8 mouse cellular contexts compared by ENCODE assay signal in the genomic region with DNA sequence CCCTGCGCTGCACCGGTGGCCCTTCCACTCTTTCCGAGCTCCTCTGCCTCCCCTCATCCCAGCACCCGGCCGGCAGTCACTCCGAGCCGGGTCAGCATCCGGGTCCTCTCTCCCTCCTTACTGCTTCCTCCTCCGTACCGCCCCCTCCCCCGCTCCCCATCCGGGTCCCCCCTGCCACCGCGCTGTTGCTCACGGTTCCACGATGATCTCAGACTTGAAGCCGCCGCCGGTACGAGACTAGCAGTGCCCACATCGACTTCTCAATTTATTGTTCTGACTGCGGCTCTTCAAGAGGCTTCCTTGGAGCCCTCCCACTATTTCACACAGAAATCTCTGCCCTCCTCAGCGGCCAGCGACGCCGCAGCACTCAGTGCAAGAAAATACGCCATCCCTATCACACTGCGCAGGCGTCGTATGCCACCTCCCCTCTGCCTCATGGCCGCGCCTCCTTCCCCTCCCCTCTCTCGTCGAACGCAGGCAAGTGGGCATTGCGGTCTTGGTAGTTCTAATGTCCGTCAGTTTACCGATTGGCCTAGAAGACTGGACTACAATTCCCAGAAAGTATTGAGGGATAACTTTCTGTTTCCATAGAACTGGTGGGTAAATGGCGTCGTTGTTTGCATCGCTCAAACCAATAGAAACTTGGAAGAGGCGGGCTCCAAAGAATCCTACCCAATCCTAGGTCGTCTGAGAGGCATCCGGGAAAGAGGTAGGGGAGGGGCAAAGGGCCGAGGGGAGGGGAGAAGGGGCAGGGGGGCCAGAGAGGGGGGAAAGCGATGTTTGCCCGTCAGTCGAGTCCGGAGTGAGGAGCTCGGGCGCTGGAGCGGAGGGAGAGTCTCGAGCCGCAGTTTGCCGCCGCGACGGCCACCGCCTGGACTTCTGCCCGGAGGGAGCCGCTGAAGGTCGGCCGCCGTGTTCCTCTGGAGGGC. TPM values are rescaled to one million over a fixed set of nuclear protein-coding genes. Genes with fewer than 3 reads are reported as not detected.
DNase-seq lines count a peak whose midpoint lies in the region; ATAC-seq and TF ChIP-seq lines count a peak whose summit lies in the region.

Arid4b (plus strand) TSS at position 220 of the 929 bp plus-strand sequence.
Ggps1 (minus strand) TSS at position 476 of the 929 bp plus-strand sequence.

- peak within 1 kb of the TSS; percentile 63 for H3K4me2 ChIP-seq in embryonic facial prominence, embryonic 15.5 days (replicated peaks)
- peak within 1 kb of the TSS; percentile 69 for H3K4me2 ChIP-seq in limb, embryonic 14.5 days (replicated peaks; ENCODE audit: low read depth, low read length, severe bottlenecking)
- peak within 1 kb of the TSS; percentile 67 for H3K4me2 ChIP-seq in midbrain, postnatal 0 days (ENCODE audit: low read depth, low read length, poor library complexity, severe bottlenecking)

- H3K27me3 ChIP-seq in embryonic facial prominence, embryonic 15.5 days = no peaks in the 10 kb centered on the region
- H3K27me3 ChIP-seq in limb, embryonic 14.5 days (ENCODE audit: control insufficient read depth, insufficient read depth, low read length) = no peaks in the 10 kb centered on the region
- H3K27me3 ChIP-seq in midbrain, postnatal 0 days (ENCODE audit: insufficient read depth, low read length) = no peaks in the 10 kb centered on the region

- H3K4me3 ChIP-seq in bone marrow, adult 2 months (replicated peaks; ENCODE audit: control insufficient read depth, low read depth, low read length) = peak within 1 kb of the TSS; percentile 78
- peak within 1 kb of the TSS; percentile 85 for H3K4me3 ChIP-seq in embryonic facial prominence, embryonic 15.5 days (replicated peaks)
- H3K4me3 ChIP-seq in limb, embryonic 14.5 days (replicated peaks; ENCODE audit: low read length) = peak within 1 kb of the TSS; percentile 99
- H3K4me3 ChIP-seq in midbrain, postnatal 0 days (ENCODE audit: low read depth, low read length) = peak within 1 kb of the TSS; percentile 88

- peak; percentile 86 for TF ChIP-seq POLR2A in bone marrow, adult 2 months (IDR thresholded peaks at IDR 0.05; ENCODE audit: borderline replicate concordance, control insufficient read depth, low read depth, low read length)
- TF ChIP-seq POLR2A in limb, embryonic 14.5 days (IDR thresholded peaks at IDR 0.05; ENCODE audit: borderline replicate concordance, extremely low read depth, insufficient read depth, insufficient read length) = peak; percentile 80; the same call in 1 of the 2 replicates

- H3K4me1 ChIP-seq in bone marrow, adult 2 months (ENCODE audit: control insufficient read depth, insufficient read depth, low read length) = no peaks in the 10 kb centered on the region
- H3K4me1 ChIP-seq in embryonic facial prominence, embryonic 15.5 days = peaks cover 18% of the 10 kb centered on the region
- H3K4me1 ChIP-seq in limb, embryonic 14.5 days (ENCODE audit: control insufficient read depth, insufficient read depth, low read length) = peaks cover 15% of the 10 kb centered on the region
- H3K4me1 ChIP-seq in midbrain, postnatal 0 days (ENCODE audit: insufficient read depth, low read length) = no peaks in the 10 kb centered on the region

- peak; percentile 100 for DNase-seq in 416B (ENCODE audit: low read depth)
- peak; percentile 98 for DNase-seq in heart, adult 8-10 months (ENCODE audit: low spot score)
- DNase-seq in kidney, adult 9 months = peak; percentile 99
- peak; percentile 100 for DNase-seq in limb, embryonic 14.5 days (ENCODE audit: low spot score)
- peak; percentile 100 for DNase-seq in midbrain, postnatal 0 days (ENCODE audit: low spot score)
- peak; percentile 85 to 90 for DNase-seq in spleen, postnatal 14 days (ENCODE audit: low spot score in 2 of 2)

- peak; percentile 99 for ATAC-seq in embryonic facial prominence, embryonic 15.5 days (ENCODE audit: insufficient number of reproducible peaks, low FRiP score, low TSS enrichment, low read depth)
- peak; percentile 96 for ATAC-seq in limb, embryonic 14.5 days (ENCODE audit: low FRiP score, low read depth)
- ATAC-seq in midbrain, postnatal 0 days (ENCODE audit: low FRiP score) = peak; percentile 97

- H3K9me3 ChIP-seq in embryonic facial prominence, embryonic 15.5 days (replicated peaks) = no peaks in the 10 kb centered on the region
- H3K9me3 ChIP-seq in limb, embryonic 14.5 days (ENCODE audit: control insufficient read depth, low read length) = no peaks in the 10 kb centered on the region
- no peaks in the 10 kb centered on the region for H3K9me3 ChIP-seq in midbrain, postnatal 0 days (ENCODE audit: low read length)

- WGBS in bone marrow, adult 2 months = under 1% methylated on average over 64 of the region's 64 CpGs
- under 1% methylated on average over 63 of the region's 64 CpGs for whole genome bisulfite sequencing in embryonic facial prominence, embryonic 15.5 days
- under 1% methylated on average over 60 of the region's 64 CpGs for WGBS in limb, embryonic 14.5 days
- under 1% methylated on average over 62 of the region's 64 CpGs for WGBS in midbrain, postnatal 0 days

- TF ChIP-seq CTCF in bone marrow, adult 2 months (IDR thresholded peaks at IDR 0.05; ENCODE audit: control insufficient read depth, insufficient read depth, low read length) = no peak; the same call in 1 of the 2 replicates
- no peak for TF ChIP-seq CTCF in midbrain, postnatal 0 days (IDR thresholded peaks at IDR 0.05)

- peaks cover 3% of the 10 kb centered on the region; the same call in 1 of the 2 replicates for H3K36me3 ChIP-seq in embryonic facial prominence, embryonic 15.5 days
- H3K36me3 ChIP-seq in limb, embryonic 14.5 days (ENCODE audit: control insufficient read depth, insufficient read depth, low read length) = peaks cover 5% of the 10 kb centered on the region; the same call in 1 of the 2 replicates
- no peaks in the 10 kb centered on the region; the same call in 1 of the 2 replicates for H3K36me3 ChIP-seq in midbrain, postnatal 0 days (ENCODE audit: insufficient read depth, low read length)

- peak within 1 kb of the TSS; percentile 97 for H3K27ac ChIP-seq in bone marrow, adult 2 months (ENCODE audit: control insufficient read depth, insufficient read depth, low read depth, low read length, poor library complexity)
- peak within 1 kb of the TSS; percentile 98 for H3K27ac ChIP-seq in embryonic facial prominence, embryonic 15.5 days (replicated peaks)
- peak within 1 kb of the TSS; percentile 98 for H3K27ac ChIP-seq in limb, embryonic 14.5 days (replicated peaks; ENCODE audit: low read depth, low read length)
- peak within 1 kb of the TSS; percentile 94 for H3K27ac ChIP-seq in midbrain, postnatal 0 days (ENCODE audit: low read depth, low read length)

- H3K9ac ChIP-seq in embryonic facial prominence, embryonic 15.5 days = peak within 1 kb of the TSS; percentile 96
- peak within 1 kb of the TSS; percentile 98 for H3K9ac ChIP-seq in limb, embryonic 14.5 days (ENCODE audit: low read depth, low read length, severe bottlenecking)
- H3K9ac ChIP-seq in midbrain, postnatal 0 days (replicated peaks; ENCODE audit: low read length, poor library complexity, severe bottlenecking) = peak within 1 kb of the TSS; percentile 90

RNA-seq across cellular contexts. Expression of gene Arid4b, which starts in this region (rescaled TPM):
- 25.2 and 31.0 TPM in 2 replicates for polyA plus RNA-seq in bone marrow, adult 2 months (2011; ENCODE audit: insufficient read depth, insufficient read length, low replicate concordance, missing spikeins)
- polyA plus RNA-seq in embryonic facial prominence, embryonic 15.5 days (2015; fragmentation: Nextera tagmentation; extraction: Ambion mirVana) = 76.0 and 76.3 TPM in 2 replicates
- 10 to 100 TPM; 18.9 to 20.5 (median 19.1) TPM for total RNA-seq in heart, adult 8-10 months (2022)
- 23.3 and 25.9 TPM in 2 replicates for polyA plus RNA-seq in limb, embryonic 14.5 days (2012; rRNA removed)
- polyA plus RNA-seq in limb, embryonic 14.5 days (2014; fragmentation: Nextera tagmentation; extraction: Ambion mirVana) = 68.8 and 81.1 TPM in 2 replicates
- 25.6 and 30.2 TPM in 2 replicates for total RNA-seq in midbrain, postnatal 0 days (2014; rRNA removed)
- 58.0 and 61.7 TPM in 2 replicates for polyA plus RNA-seq in midbrain, postnatal 0 days (2015; fragmentation: Nextera tagmentation; extraction: Ambion mirVana)

RNA-seq across cellular contexts. Expression of gene Ggps1, which starts in this region (rescaled TPM):
- 12.9 and 17.3 TPM in 2 replicates for polyA plus RNA-seq in bone marrow, adult 2 months (2011; ENCODE audit: insufficient read depth, insufficient read length, low replicate concordance, missing spikeins)
- polyA plus RNA-seq in embryonic facial prominence, embryonic 15.5 days (2015; fragmentation: Nextera tagmentation; extraction: Ambion mirVana) = 48.3 and 48.7 TPM in 2 replicates
- total RNA-seq in heart, adult 8-10 months (2022) = 10 to 100 TPM; 21.5 to 24.5 (median 23.2) TPM
- 31.7 and 35.9 TPM in 2 replicates for polyA plus RNA-seq in limb, embryonic 14.5 days (2012; rRNA removed)
- polyA plus RNA-seq in limb, embryonic 14.5 days (2014; fragmentation: Nextera tagmentation; extraction: Ambion mirVana) = 48.2 and 55.9 TPM in 2 replicates
- 88.5 and 96.8 TPM in 2 replicates for total RNA-seq in midbrain, postnatal 0 days (2014; rRNA removed)
- polyA plus RNA-seq in midbrain, postnatal 0 days (2015; fragmentation: Nextera tagmentation; extraction: Ambion mirVana) = 77.3 and 78.6 TPM in 2 replicates

Comparison
In these comparisons a context has a peak if more than half of its experiments do, and no peak if none do; other contexts are left out.
1. Peak in every context shown above with its lines: DNase-seq, ATAC-seq, H3K4me3 ChIP-seq and H3K27ac ChIP-seq.